Mouse (Mus musculus): ENCODE data around the gene Clca1.
"Not testable (repeated sequence)": the region's sequence is repeated elsewhere in the genome, so short reads cannot be mapped to it uniquely, and the experiment has no call there.

Gene Clca1

GRCm38 (mm10) chr3:145032676-145033075 lies at the start of gene Clca1:
TSS of gene Clca1 (minus strand) at chr3:145032776.
- in situ Hi-C loops (cut with MboI; ENCODE audit: unreplicated experiment in 2 of 2) = no loop called here

- in situ Hi-C loops (cut with MboI; ENCODE audit: unreplicated experiment in 2 of 2) = no loop called here
Measured at GRCm38 (mm10) chr3:145080904-145081303, 48.3 kb upstream of the Clca1 start.

- in situ Hi-C loops (cut with MboI; ENCODE audit: unreplicated experiment in 2 of 2) = no loop called here
Measured at GRCm38 (mm10) chr3:145078405-145078804, 45.8 kb upstream of the Clca1 start.

DNA sequence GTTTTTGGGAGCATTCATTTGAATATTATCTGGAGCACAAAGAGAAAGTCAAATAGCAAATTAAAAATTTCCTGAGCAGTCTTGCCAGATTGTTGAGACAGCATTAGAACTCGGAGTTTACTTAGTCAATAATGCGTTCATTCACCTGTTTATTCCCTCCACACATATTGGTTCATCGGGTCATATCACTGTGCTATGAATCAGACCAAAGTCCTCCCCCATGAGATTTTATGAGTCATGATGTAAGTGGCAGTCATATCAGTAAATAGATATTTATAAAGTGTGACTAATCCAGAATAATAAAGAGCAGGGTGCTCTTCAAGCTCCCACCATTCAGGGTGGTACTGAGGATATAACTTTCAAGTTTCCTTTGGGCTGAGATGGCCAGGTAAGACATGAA lies 39.8 kb upstream of the Clca1 start:
- in situ Hi-C loops (cut with MboI; ENCODE audit: unreplicated experiment in 2 of 2) = no loop called here

DNA sequence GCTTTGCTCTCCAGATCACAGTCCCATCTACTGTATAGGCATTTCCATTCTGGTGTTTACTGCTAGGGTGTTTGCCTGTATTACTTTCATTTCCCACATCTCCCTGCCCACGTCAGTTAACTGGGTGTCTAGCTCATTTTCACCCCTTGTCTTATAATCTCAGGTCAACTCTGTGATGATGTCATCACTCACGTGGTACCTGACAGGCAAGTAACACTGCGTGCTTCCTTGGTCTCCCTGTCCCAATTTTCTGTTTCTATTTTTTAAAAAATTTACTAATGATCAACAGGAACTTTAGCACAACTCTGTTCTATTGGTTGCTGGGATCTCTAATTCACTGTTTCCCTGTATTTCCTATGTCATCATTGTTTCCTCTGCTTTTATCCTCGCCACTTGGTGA lies 36.4 kb upstream of the Clca1 start:
- in situ Hi-C loops (cut with MboI; ENCODE audit: unreplicated experiment in 2 of 2) = no loop called here

GRCm38 (mm10) chr3:145055138-145055537 lies 22.6 kb upstream of the Clca1 start:
- in situ Hi-C loops (cut with MboI; ENCODE audit: unreplicated experiment in 2 of 2) = not testable (repeated sequence)

GRCm38 (mm10) chr3:145049820-145050219 lies 17.2 kb upstream of the Clca1 start:
- in situ Hi-C loops (cut with MboI; ENCODE audit: unreplicated experiment in 2 of 2) = no loop called here

DNA sequence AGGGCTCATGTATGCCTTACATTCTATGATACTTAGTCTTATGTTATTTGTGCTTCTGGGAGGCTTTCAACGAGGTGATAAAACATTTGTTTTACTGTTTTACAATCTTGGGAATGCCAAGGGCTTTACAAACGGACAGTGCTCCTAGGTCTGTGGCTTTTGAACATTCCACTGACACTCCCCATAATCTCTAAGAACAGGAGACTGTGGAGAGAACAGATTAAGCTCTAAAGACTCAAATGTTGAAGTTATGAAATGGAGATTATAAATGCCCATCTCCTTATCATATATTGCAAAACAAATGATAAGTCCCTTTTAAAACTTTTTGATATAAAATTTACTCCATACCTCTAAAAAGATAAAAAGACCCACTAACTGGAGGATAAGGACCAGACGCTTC lies 6.2 kb upstream of the Clca1 start:
- in situ Hi-C loops (cut with MboI; ENCODE audit: unreplicated experiment in 2 of 2) = no loop called here

- in situ Hi-C loops (cut with MboI; ENCODE audit: unreplicated experiment in 2 of 2) = loop anchor here in 1 of 2 experiments (10.0 kb wide), 1 partner anchor 573 kb away; no protein-coding TSS in a partner anchor
Measured at GRCm38 (mm10) chr3:145028036-145028435, 4.5 kb downstream of the Clca1 start.

DNA sequence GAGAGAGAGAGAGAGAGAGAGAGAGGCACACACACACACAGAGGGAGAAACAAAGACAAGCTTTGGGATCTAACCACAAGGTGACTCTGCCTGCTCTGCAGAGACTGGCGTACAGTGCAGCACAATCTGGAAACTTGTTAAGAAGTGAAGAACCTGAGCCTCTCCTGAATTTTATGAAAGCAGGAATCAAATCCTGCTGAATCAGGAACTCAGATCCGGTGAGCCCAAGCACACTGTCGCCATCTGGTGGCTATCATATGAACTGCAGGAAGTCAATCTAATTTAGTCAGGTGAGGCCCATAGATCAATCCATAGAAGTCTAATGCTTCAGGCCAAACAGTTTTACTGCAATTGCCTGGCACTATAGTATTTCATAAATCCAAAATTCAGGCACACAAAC lies 5.8 kb downstream of the Clca1 start:
- in situ Hi-C loops (cut with MboI; ENCODE audit: unreplicated experiment in 2 of 2) = loop anchor here in 1 of 2 experiments (10.0 kb wide), 1 partner anchor 572 kb away; no protein-coding TSS in a partner anchor

DNA sequence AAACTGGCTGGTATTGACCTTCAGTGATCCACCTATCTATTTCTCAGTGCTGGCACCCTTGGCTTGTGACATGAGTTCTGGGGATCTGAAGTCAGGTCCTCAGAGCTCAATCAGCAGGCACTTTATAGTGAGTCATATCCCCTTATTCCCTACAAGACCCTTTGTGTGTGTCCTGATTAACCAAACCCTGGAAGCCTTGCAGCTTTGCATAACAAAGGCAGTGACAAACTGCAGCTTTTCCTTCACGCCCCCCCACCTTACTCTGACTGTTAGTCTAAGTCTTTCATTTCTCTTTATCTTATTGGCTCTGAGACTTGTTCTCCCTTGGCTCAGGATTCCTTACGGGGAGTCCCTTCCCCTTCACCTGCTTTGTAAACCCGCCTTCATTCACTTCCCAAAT lies 14.8 kb downstream of the Clca1 start:
- in situ Hi-C loops (cut with MboI; ENCODE audit: unreplicated experiment in 2 of 2) = no loop called here

- in situ Hi-C loops (cut with MboI; ENCODE audit: unreplicated experiment in 2 of 2) = no loop called here
Measured at GRCm38 (mm10) chr3:145004422-145004821, 28.2 kb downstream of the Clca1 start.

GRCm38 (mm10) chr3:145000912-145001311 lies 31.7 kb downstream of the Clca1 start:
- in situ Hi-C loops (cut with MboI; ENCODE audit: unreplicated experiment in 2 of 2) = no loop called here

- in situ Hi-C loops (cut with MboI; ENCODE audit: unreplicated experiment in 2 of 2) = no loop called here
Measured at GRCm38 (mm10) chr3:144993055-144993454, 39.5 kb downstream of the Clca1 start.

- in situ Hi-C loops (cut with MboI; ENCODE audit: unreplicated experiment in 2 of 2) = no loop called here
Measured at GRCm38 (mm10) chr3:144992618-144993017, 40.0 kb downstream of the Clca1 start.

GRCm38 (mm10) chr3:144985890-144986289 lies 46.7 kb downstream of the Clca1 start:
- in situ Hi-C loops (cut with MboI; ENCODE audit: unreplicated experiment in 2 of 2) = no loop called here

DNA sequence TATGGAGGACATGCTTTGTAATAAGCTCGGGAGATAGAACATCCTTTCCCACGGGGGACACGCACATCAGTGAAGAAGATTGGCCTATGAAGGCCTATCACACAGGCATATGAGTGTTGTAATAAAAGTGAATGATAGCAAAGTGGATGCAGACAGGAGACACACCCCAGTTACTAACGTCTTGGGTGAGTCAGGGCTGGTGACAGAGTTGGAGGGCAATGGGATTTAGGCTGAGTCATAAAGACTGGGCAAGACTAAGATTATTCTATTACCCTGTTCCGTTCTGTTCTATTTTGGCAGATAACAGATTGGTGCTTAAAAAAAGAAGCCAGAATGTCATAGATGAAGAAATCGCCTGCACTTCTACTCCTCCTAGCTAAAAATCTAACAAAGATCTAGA lies 52.0 kb downstream of the Clca1 start:
- in situ Hi-C loops (cut with MboI; ENCODE audit: unreplicated experiment in 2 of 2) = no loop called here

DNA sequence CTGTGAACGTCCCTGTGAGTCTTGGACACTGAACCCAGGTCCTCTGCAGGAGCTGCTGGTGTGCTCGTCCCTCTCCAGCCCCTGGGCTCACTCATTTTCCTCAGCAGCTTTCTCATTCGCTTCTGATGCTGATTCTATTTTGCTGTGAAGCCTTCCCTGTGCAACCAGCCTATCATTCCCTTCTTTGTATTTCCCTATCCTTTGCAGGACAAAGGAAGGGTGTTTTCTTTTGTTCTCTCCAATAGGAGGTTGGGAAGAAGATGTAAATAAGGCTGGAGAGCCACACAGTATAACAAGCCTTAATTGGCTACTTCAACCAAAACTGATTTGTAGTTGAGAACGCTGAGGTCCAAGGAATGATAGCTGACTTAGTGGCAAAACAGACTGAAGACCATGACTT lies 54.9 kb downstream of the Clca1 start:
- in situ Hi-C loops (cut with MboI; ENCODE audit: unreplicated experiment in 2 of 2) = no loop called here

GRCm38 (mm10) chr3:144976091-144976490 lies 56.5 kb downstream of the Clca1 start:
- in situ Hi-C loops (cut with MboI; ENCODE audit: unreplicated experiment in 2 of 2) = no loop called here

DNA sequence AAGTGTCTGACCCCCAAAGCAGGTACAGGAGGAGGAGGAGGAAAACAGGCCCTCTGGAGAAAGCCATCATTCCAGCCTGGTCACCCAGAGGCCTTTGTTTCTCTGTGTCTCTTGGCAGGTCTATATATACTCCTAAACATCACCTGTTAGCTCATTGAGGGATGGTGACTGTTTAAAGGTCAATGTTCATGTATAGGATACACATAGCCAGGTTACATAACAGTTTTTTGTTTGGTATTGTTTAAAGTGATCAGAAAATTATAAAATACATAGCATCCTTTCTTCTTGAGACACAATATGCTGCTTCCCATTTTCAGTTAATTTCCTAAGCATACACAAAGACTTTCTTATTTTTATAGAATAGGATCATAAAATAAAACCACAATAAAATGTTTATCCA lies 57.6 kb downstream of the Clca1 start, which contains the start of gene Clca4a:
TSS of gene Clca4a (minus strand) at position 101 of the 400 bp plus-strand sequence.
- in situ Hi-C loops (cut with MboI; ENCODE audit: unreplicated experiment in 2 of 2) = no loop called here

- in situ Hi-C loops (cut with MboI; ENCODE audit: unreplicated experiment in 2 of 2) = no loop called here
Measured at GRCm38 (mm10) chr3:144971553-144972270, 60.9 kb downstream of the Clca1 start.

- in situ Hi-C loops (cut with MboI; ENCODE audit: unreplicated experiment in 2 of 2) = no loop called here
Measured at GRCm38 (mm10) chr3:144969755-144970154, 62.8 kb downstream of the Clca1 start.

DNA sequence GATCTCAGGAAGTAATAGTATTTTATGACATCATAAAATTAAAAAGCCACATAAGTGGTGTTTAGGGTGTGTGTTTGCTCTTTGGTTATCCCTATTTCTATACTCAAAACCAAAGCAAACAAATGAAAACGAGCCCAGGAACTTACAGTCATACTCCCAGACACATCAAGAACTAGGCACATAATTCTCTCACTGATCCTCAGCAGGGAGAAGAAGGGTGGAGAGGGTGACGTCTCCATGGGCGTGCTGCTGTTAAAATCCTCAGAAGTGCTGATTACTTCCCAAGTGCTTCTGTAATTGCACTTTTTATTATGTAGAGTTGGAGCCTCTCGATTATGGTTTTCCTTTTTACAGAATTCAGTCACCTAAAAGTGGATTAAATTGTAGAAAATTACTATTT lies 66.5 kb downstream of the Clca1 start:
- in situ Hi-C loops (cut with MboI; ENCODE audit: unreplicated experiment in 2 of 2) = no loop called here

Data from v-Abl transformed pro-B cells (cell line).